Mouse (Mus musculus) c-Kit-negative CD71-positive TER-119-positive erythroid progenitor cells, embryonic 14.5 days (primary cell): ENCODE data around the gene Pbrm1.

Source experiments
- DNase-seq: peaks from one replicate; pipeline ENCODE4 v3.0.0-alpha.2; 2013; ENCODE audit warnings: low read depth, low spot score

Gene Pbrm1

GRCm38 (mm10) chr14:31166827-31167226 is 147.9 kb downstream of the Pbrm1 start:
- no peak for DNase-seq

GRCm38 (mm10) chr14:31168425-31168824 is 149.5 kb downstream of the Pbrm1 start, which contains the start of gene Stab1:
Gene Stab1, minus strand, starts transcription at chr14:31168641.
- no peak for DNase-seq

- no peak for DNase-seq
Observed at GRCm38 (mm10) chr14:31169508-31169907, 150.6 kb downstream of the Pbrm1 start.

GRCm38 (mm10) chr14:31170963-31171362 is 152.0 kb downstream of the Pbrm1 start:
- no peak for DNase-seq
